Mouse (Mus musculus): Measurements from ENCODE around the gene Chmp2b.

- TF ChIP-seq POLR2A (IDR thresholded peaks at IDR 0.05; ENCODE audit: low read depth, low read length) (no peak), CTCF (IDR thresholded peaks at IDR 0.05; ENCODE audit: borderline replicate concordance, insufficient read depth, low read length) (no peak)
Measured at GRCm38 (mm10) chr16:65577298-65578029, 14.9 kb upstream of the Chmp2b start.

Measured in embryonic fibroblast, embryonic 13.5 days (primary cell).